Mouse (Mus musculus): ENCODE data around the gene Hivep1. TPM values are rescaled to one million over a fixed set of nuclear protein-coding genes. Genes with fewer than 3 reads are reported as not detected.

Gene Hivep1
- polyA plus RNA-seq, 2 experiments = 1.4 to 2.0 TPM

- peak overlapping the region; percentile 84 to 90 for H3K4me3 ChIP-seq (ENCODE audit: insufficient read depth in 1 of 2, low read depth in 2 of 2, low read length in 2 of 2)
- H3K9me3 ChIP-seq (ENCODE audit: control insufficient read depth, low read length) = no peaks in the 10 kb centered on the region
- peak overlapping the region; percentile 96 for H3K4me2 ChIP-seq (ENCODE audit: low read depth)
- TF ChIP-seq CTCF (IDR thresholded peaks at IDR 0.05; ENCODE audit: low read depth) (no peak), EP300 (IDR thresholded peaks at IDR 0.05; ENCODE audit: low read depth) (0 out of 2 replicates have a peak, but pooled peaks have one; percentile 7)
- peaks cover 17 to 23% of the 10 kb centered on the region in 2 experiments for H3K4me1 ChIP-seq (replicated peaks; ENCODE audit: control insufficient read depth in 2 of 2, insufficient read depth in 2 of 2, low read length in 1 of 2)
- peak overlapping the region; percentile 67 for H3K9ac ChIP-seq (replicated peaks)
- H3K36me3 ChIP-seq (replicated peaks; ENCODE audit: control insufficient read depth, insufficient read depth, low read depth) = no peaks in the 10 kb centered on the region
- H3K27ac ChIP-seq = peak overlapping the region; percentile 77
- peak; percentile 84 to 91 (median 88) for DNase-seq (ENCODE audit: low read depth in 3 of 3, low spot score in 3 of 3)
- 2% methylated on average over 25 of the region's 51 CpGs for WGBS (ENCODE audit: insufficient replicate concordance)
- H3K27me3 ChIP-seq (ENCODE audit: control insufficient read depth, insufficient read depth, low read length) = no peaks in the 10 kb centered on the region
- peak; percentile 87 for ATAC-seq (ENCODE audit: insufficient read depth)
Measured at GRCm38 (mm10) chr13:42051202-42051906, 467 bp upstream of the Hivep1 start.

- Histone ChIP-seq H3K27me3 (ENCODE audit: control insufficient read depth, insufficient read depth, low read length) (no peaks in the 10 kb centered on the region), H3K36me3 (replicated peaks; ENCODE audit: control insufficient read depth, insufficient read depth, low read depth) (0 out of 2 replicates have a peak, but pooled peaks cover 3% of the 10 kb centered on the region), H3K9me3 (ENCODE audit: control insufficient read depth, low read length) (no peaks in the 10 kb centered on the region), H3K4me1 (replicated peaks; ENCODE audit: control insufficient read depth in 2 of 2, insufficient read depth in 2 of 2, low read length in 1 of 2) (peaks cover 17 to 28% of the 10 kb centered on the region in 2 experiments), H3K9ac (replicated peaks) (peak overlapping the region; percentile 82), H3K4me2 (ENCODE audit: low read depth) (peak overlapping the region; percentile 96), H3K4me3 (ENCODE audit: insufficient read depth in 1 of 2, low read depth in 2 of 2, low read length in 2 of 2) (peak overlapping the region; percentile 71 to 90), H3K27ac (peak overlapping the region; percentile 70)
- peak; percentile 17 for ATAC-seq (ENCODE audit: insufficient read depth)
- peak in 1 of 3 experiments; percentile 71 for DNase-seq (ENCODE audit: low read depth in 3 of 3, low spot score in 3 of 3)
- WGBS (ENCODE audit: insufficient replicate concordance) = under 1% methylated on average over 40 of the region's 41 CpGs
- no peak for TF ChIP-seq CTCF (IDR thresholded peaks at IDR 0.05; ENCODE audit: low read depth)
- no peak for TF ChIP-seq EP300 (IDR thresholded peaks at IDR 0.05; ENCODE audit: low read depth)
Measured at GRCm38 (mm10) chr13:42052696-42053541, 1.1 kb downstream of the Hivep1 start.

GRCm38 (mm10) chr13:42053656-42054055 is 1.8 kb downstream of the Hivep1 start:
- peak overlapping the region in 1 of 2 experiments; percentile 90; a peak in 3 of 4 replicates for H3K4me3 ChIP-seq (ENCODE audit: insufficient read depth in 1 of 2, low read depth in 2 of 2, low read length in 2 of 2)

GRCm38 (mm10) chr13:42054138-42054537 is 2.3 kb downstream of the Hivep1 start:
- ATAC-seq (ENCODE audit: insufficient read depth) (no peak), DNase-seq (ENCODE audit: low read depth in 3 of 3, low spot score in 3 of 3) (peak in 1 of 3 experiments; percentile 46)
- H3K4me1 ChIP-seq (replicated peaks; ENCODE audit: control insufficient read depth in 2 of 2, insufficient read depth in 2 of 2, low read length in 1 of 2) = peaks cover 17 to 26% of the 10 kb centered on the region in 2 experiments
- TF ChIP-seq EP300 (IDR thresholded peaks at IDR 0.05; ENCODE audit: low read depth) (peak; percentile 71), CTCF (IDR thresholded peaks at IDR 0.05; ENCODE audit: low read depth) (no peak)
- no peak overlapping the region for H3K27ac ChIP-seq
- H3K4me3 ChIP-seq (ENCODE audit: insufficient read depth in 1 of 2, low read depth in 2 of 2, low read length in 2 of 2) = no peak overlapping the region
- peak overlapping the region; percentile 24; the same call in 1 of the 2 replicates for H3K4me2 ChIP-seq (ENCODE audit: low read depth)
- H3K9me3 ChIP-seq (ENCODE audit: control insufficient read depth, low read length) = no peaks in the 10 kb centered on the region
- WGBS (ENCODE audit: insufficient replicate concordance) = 3% methylated on average over 3 of the region's 3 CpGs
- H3K36me3 ChIP-seq (replicated peaks; ENCODE audit: control insufficient read depth, insufficient read depth, low read depth) = 0 out of 2 replicates have a peak, but pooled peaks cover 3% of the 10 kb centered on the region
- H3K9ac ChIP-seq (replicated peaks) = no peak overlapping the region
- no peaks in the 10 kb centered on the region for H3K27me3 ChIP-seq (ENCODE audit: control insufficient read depth, insufficient read depth, low read length)

More at GRCm38 (mm10) chr13:42053656-42054055, 1.8 kb downstream of the Hivep1 start:
- Histone ChIP-seq H3K36me3 (replicated peaks; ENCODE audit: control insufficient read depth, insufficient read depth, low read depth) (0 out of 2 replicates have a peak, but pooled peaks cover 3% of the 10 kb centered on the region), H3K27ac (no peak overlapping the region), H3K4me2 (ENCODE audit: low read depth) (peak overlapping the region; percentile 96), H3K4me1 (replicated peaks; ENCODE audit: control insufficient read depth in 2 of 2, insufficient read depth in 2 of 2, low read length in 1 of 2) (peaks cover 17 to 28% of the 10 kb centered on the region in 2 experiments), H3K9ac (replicated peaks) (no peak overlapping the region), H3K9me3 (ENCODE audit: control insufficient read depth, low read length) (no peaks in the 10 kb centered on the region), H3K27me3 (ENCODE audit: control insufficient read depth, insufficient read depth, low read length) (no peaks in the 10 kb centered on the region)
- DNase-seq (ENCODE audit: low read depth in 3 of 3, low spot score in 3 of 3) (peak in 1 of 3 experiments; percentile 39), ATAC-seq (ENCODE audit: insufficient read depth) (no peak)
- 3% methylated on average over 2 of the region's 2 CpGs for WGBS (ENCODE audit: insufficient replicate concordance)
- TF ChIP-seq EP300 (IDR thresholded peaks at IDR 0.05; ENCODE audit: low read depth) = no peak
- TF ChIP-seq CTCF (IDR thresholded peaks at IDR 0.05; ENCODE audit: low read depth) = no peak
